Mouse (Mus musculus) heart, postnatal 0 days (tissue): ENCODE measurements around the gene Kcnmb1. TPM values are rescaled to one million over a fixed set of nuclear protein-coding genes. Genes with fewer than 3 reads are reported as not detected.

Experiments used
- ATAC-seq: fragments of 200-750 bp; cut with Nextera tagmentation; 2 replicates; pipeline ENCODE4 v1.8.0; 2017; ENCODE audit warnings: low read depth, moderate number of reproducible peaks, moderate library complexity; ENCODE audit not compliant: insufficient read depth
- DNase-seq: peaks from one replicate; pipeline ENCODE4 v3.0.0-alpha.2; 2016; ENCODE audit warnings: low spot score
- H3K27ac ChIP-seq: fragments of 300-500 bp; sonication (generic); 2 replicates; pipeline ENCODE4 v1.5.1; 2014; ENCODE audit warnings: low read depth, mild to moderate bottlenecking
- H3K27me3 ChIP-seq: fragments of 300-500 bp; sonication (generic); 2 replicates; pipeline ENCODE4 v1.6.1; 2014; ENCODE audit warnings: low read length, mixed read lengths; ENCODE audit not compliant: control insufficient read depth, insufficient read depth
- H3K36me3 ChIP-seq: fragments of 300-500 bp; sonication (generic); replicated peaks from 2 replicates; pipeline ENCODE4 v1.6.1; 2014; ENCODE audit warnings: low read length, mixed read lengths; ENCODE audit not compliant: control insufficient read depth, insufficient read depth
- H3K4me1 ChIP-seq: fragments of 300-500 bp; sonication (generic); 2 replicates; pipeline ENCODE4 v1.6.1; 2014; ENCODE audit warnings: antibody characterized with exemption; ENCODE audit not compliant: control insufficient read depth, insufficient read depth
- H3K4me2 ChIP-seq: fragments of 300-500 bp; sonication (generic); 2 replicates; pipeline ENCODE4 v1.6.1; 2014; ENCODE audit warnings: low read depth, mild to moderate bottlenecking, low read length, moderate library complexity
- H3K4me3 ChIP-seq: fragments of 300-500 bp; sonication (generic); 2 replicates; pipeline ENCODE4 v1.5.1; 2014; ENCODE audit warnings: low read depth, low read length
- H3K9ac ChIP-seq: fragments of 300-500 bp; sonication (generic); replicated peaks from 2 replicates; pipeline ENCODE4 v1.6.1; 2014; ENCODE audit warnings: low read depth, low read length, mixed read lengths
- H3K9me3 ChIP-seq: fragments of 300-500 bp; sonication (generic); replicated peaks from 2 replicates; pipeline ENCODE4 v1.6.1; 2016; ENCODE audit warnings: low read length; ENCODE audit not compliant: control insufficient read depth
- CTCF ChIP-seq: IDR thresholded peaks from 2 replicates; pipeline ENCODE4 v1.5.1; 2016; ENCODE audit warnings: antibody characterized with exemption, control low read depth, low read depth
- EP300 ChIP-seq: IDR thresholded peaks from 2 replicates; pipeline ENCODE4 v1.6.1; 2016; ENCODE audit warnings: antibody characterized with exemption, low read depth
- WGBS: fragments of 180-500 bp; shearing (Covaris S2); extraction: QIAGEN DNeasy Blood & Tissue Kit; methylation state at CpG from one replicate; pipeline ENCODE4 v1.1.7; 2014; 5-methylcytosine and 5-hydroxymethylcytosine counted together
- polyA plus RNA-seq: library from polyadenylated mRNA; unstranded; fragments of >200 nt; fragmentation: Nextera tagmentation; extraction: Ambion mirVana; gene quantifications from 2 replicates; pipeline ENCODE4 v1.2.1, GENCODE M21; 2015
- total RNA-seq: library from RNA; depleted of rRNA; stranded (reverse); fragments of >200 nt; gene quantifications from 2 replicates; pipeline ENCODE4 v1.2.3, GENCODE M21; 2014; ENCODE audit warnings: low replicate concordance

Kcnmb1 gene
- total and polyA plus RNA-seq, 2 experiments from 2014 or later = 0.41 to 1.6 TPM

DNA sequence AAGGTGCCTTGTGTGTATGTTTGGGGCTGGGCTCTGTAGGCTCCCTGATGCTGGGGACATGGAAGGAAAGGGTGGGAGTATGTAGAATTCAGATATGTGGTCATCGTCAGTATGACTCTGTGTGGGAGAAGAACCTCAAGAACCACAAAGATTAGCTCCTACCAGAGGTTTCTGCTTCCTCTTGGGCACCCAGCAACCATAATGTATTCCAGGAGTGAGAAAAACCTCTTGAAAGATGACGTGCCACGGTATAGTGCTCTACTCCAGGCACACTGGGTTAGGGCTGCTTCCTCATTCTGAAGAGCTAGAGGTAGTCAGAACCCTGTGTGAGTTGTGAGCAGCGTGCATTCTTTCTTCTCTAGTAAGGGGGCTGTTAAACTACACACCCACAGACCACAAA is 4.9 kb downstream of the Kcnmb1 start:
- TF ChIP-seq CTCF (no peak), EP300 (no peak)
- H3K27me3 ChIP-seq = no peaks in the 10 kb centered on the region
- no peaks in the 10 kb centered on the region for H3K36me3 ChIP-seq
- no peaks in the 10 kb centered on the region for H3K4me1 ChIP-seq
- H3K9ac ChIP-seq = no peak overlapping the region
- DNase-seq (no peak), ATAC-seq (no peak)
- WGBS = 55% methylated on average over 4 of the region's 4 CpGs
- no peak overlapping the region for H3K4me3 ChIP-seq
- no peaks in the 10 kb centered on the region for H3K9me3 ChIP-seq
- no peak overlapping the region for H3K4me2 ChIP-seq
- no peak overlapping the region for H3K27ac ChIP-seq

DNA sequence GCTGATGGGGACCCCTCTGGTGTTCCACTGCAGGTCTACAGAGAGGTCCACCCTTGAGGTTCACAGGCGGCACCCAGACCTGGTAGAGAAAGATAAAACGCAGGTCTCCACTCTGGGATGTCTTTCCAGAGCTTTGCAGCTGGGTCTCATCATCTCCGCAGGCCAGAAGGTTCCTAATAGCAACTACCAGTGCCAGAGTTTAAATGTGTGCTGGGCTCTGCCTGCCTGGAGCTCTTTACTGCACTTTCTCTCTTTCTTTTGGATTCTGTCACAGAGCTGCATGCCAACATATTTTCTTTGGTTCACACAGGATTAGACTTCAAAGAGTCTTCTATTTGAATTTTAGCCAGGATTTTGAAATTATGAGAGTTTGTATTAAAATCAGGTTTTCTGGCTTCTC is 6.4 kb downstream of the Kcnmb1 start:
- TF ChIP-seq EP300 (no peak), CTCF (no peak)
- no peak overlapping the region for H3K4me2 ChIP-seq
- no peaks in the 10 kb centered on the region for H3K4me1 ChIP-seq
- H3K9me3 ChIP-seq = no peaks in the 10 kb centered on the region
- H3K27me3 ChIP-seq = no peaks in the 10 kb centered on the region
- H3K9ac ChIP-seq = no peak overlapping the region
- 68% methylated on average over 3 of the region's 3 CpGs for WGBS
- no peaks in the 10 kb centered on the region for H3K36me3 ChIP-seq
- no peak for DNase-seq
- ATAC-seq = no peak
- H3K4me3 ChIP-seq = no peak overlapping the region
- H3K27ac ChIP-seq = no peak overlapping the region

DNA sequence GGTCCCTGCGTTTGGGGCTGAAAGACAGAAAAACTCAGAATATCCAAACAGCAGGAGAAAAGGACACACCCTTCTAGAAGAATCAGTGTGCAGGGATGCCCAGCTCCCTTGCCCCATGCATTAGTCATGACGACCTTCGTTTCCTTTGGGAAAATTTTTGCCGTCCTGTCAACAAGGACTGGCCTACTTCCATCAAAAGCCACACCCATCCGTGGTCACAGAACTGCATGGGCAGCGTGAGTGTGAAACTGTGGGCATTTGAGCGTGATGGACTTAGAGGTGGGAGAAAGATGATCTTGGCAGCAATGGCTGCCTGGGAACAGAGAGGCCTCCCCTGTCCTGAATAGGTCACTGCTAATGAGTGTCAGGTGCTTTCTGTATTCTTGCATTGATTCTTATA is 9.3 kb downstream of the Kcnmb1 start:
- Histone ChIP-seq H3K4me3 (no peak overlapping the region), H3K27ac (no peak overlapping the region), H3K4me2 (no peak overlapping the region), H3K27me3 (no peaks in the 10 kb centered on the region), H3K36me3 (no peaks in the 10 kb centered on the region), H3K9ac (no peak overlapping the region), H3K4me1 (no peaks in the 10 kb centered on the region), H3K9me3 (no peaks in the 10 kb centered on the region)
- 67% methylated on average over 7 of the region's 7 CpGs for WGBS
- ATAC-seq = no peak
- DNase-seq = no peak
- TF ChIP-seq EP300 (no peak), CTCF (no peak)

DNA sequence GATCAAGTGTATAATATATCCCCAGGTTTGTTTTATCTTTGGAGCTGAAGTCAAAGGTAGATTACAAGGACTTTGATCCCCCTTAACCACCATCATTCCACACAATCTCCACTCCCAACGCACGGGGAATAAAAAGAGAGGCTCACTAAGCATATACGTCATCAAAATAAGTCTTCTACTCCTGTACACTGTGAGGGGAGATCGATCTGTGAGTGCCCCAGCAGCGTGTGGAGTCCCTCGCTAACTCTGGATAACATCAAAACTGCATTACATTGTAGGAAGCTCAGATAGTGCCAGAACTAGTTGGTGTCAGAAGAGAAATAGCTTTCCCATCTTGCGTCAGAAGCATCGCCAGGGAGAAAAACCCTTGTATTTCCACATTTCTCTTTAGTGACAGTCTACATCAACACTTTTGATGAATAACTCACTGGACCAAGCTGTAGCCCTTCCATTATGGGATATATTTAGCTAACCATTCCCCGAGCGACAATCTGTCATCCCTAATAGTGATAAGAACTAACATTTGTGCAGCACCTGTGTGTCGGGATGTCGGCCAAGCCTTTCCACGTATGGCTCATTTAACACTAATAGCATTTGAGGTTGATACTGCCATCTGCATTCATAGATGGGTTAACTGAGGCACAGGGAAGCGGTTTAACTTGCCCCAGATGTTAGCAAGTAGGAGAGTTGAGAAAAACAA is 11.7 kb downstream of the Kcnmb1 start:
- WGBS = 54% methylated on average over 14 of the region's 14 CpGs
- DNase-seq (no peak), ATAC-seq (no peak)
- Histone ChIP-seq H3K9me3 (no peaks in the 10 kb centered on the region), H3K36me3 (no peaks in the 10 kb centered on the region), H3K4me2 (no peak overlapping the region), H3K27ac (no peak overlapping the region), H3K4me3 (no peak overlapping the region), H3K4me1 (no peaks in the 10 kb centered on the region), H3K27me3 (no peaks in the 10 kb centered on the region), H3K9ac (no peak overlapping the region)
- TF ChIP-seq CTCF (no peak), EP300 (no peak)

DNA sequence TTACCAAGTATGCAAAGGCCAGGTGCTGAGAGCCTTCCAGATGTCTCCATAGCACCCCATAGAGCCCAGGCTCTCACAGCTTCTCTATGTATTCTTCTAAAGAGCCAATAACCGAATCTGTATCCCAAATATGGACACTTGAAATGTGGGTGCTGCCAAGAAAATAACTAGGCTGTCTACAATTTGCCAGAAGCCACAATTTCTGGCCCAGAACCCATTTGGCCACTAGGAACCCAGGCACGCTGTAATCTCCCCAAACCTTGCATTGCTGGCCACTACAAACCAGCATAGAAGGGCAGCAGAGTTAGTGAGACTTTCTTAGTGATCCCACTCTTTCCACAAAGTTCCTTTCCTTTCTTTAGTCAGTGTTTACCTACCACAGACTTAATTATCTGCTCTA is 12.3 kb downstream of the Kcnmb1 start:
- no peak for ATAC-seq
- H3K9me3 ChIP-seq = no peaks in the 10 kb centered on the region
- DNase-seq = no peak
- no peak overlapping the region for H3K4me3 ChIP-seq
- no peak overlapping the region for H3K4me2 ChIP-seq
- H3K4me1 ChIP-seq = no peaks in the 10 kb centered on the region
- no peak overlapping the region for H3K9ac ChIP-seq
- H3K27ac ChIP-seq = no peak overlapping the region
- TF ChIP-seq EP300 (no peak), CTCF (no peak)
- H3K36me3 ChIP-seq = no peaks in the 10 kb centered on the region
- 84% methylated on average over 2 of the region's 2 CpGs for WGBS
- no peaks in the 10 kb centered on the region for H3K27me3 ChIP-seq

DNA sequence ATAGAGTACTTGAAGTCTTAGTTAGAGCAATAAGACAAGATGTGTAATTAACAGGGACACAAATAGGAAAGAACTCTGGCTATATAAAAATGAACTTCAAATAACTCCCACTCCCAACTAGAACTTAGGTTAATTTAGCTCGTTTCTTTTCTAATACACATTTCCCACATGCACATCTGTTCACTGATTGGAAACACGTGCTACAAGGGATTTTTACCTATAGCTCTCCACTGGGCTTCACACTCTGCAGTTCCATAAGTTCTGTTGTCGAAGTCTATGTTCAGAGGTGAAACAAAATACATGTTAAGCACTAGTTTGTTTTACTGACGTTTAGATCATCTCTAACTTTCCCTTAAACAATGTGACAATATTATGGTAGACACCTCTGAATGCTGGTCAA is 17.3 kb downstream of the Kcnmb1 start:
- no peaks in the 10 kb centered on the region for H3K27me3 ChIP-seq
- H3K36me3 ChIP-seq = no peaks in the 10 kb centered on the region
- no peak overlapping the region for H3K27ac ChIP-seq
- DNase-seq (no peak), ATAC-seq (no peak)
- H3K9me3 ChIP-seq = no peaks in the 10 kb centered on the region
- peaks cover 7% of the 10 kb centered on the region; the same call in 1 of the 2 replicates for H3K4me1 ChIP-seq
- no peak for TF ChIP-seq CTCF
- no peak for TF ChIP-seq EP300
- 74% methylated on average over 4 of the region's 4 CpGs for WGBS
- H3K4me3 ChIP-seq = no peak overlapping the region
- H3K4me2 ChIP-seq = no peak overlapping the region
- no peak overlapping the region for H3K9ac ChIP-seq
